Mouse (Mus musculus) gastrocnemius, postnatal 36 days (tissue): ENCODE results near the gene Tescl. TPM values are rescaled to one million over a fixed set of nuclear protein-coding genes. Genes with fewer than 3 reads are reported as not detected.

Experiments
- microRNA-seq, 2 experiments: library from miRNA; unstranded; fragments of <30 nt; microRNA quantifications; one replicate each; pipeline ENCODE4 v1.2.0; 2021
- total RNA-seq, 2 experiments: library from RNA; stranded (reverse); gene quantifications; 2 replicates each; pipeline ENCODE4 v1.2.3; 2021

Tescl gene
- total RNA-seq, 2 experiments from 2014 or later, result not detected

Small RNA genes lying within 50 kb of the gene (microRNA-seq; reads per million reads assigned to microRNA genes)
- 0 reads per million in 2 experiments for gene Gm27592

Other genes starting within 250 kb of the Tescl start
- 1 to 10 TPM; 4.8 to 4.9 TPM for gene Zfp112, start 221.6 kb downstream of the Tescl start, total RNA-seq
- 1 to 10 TPM; 3.5 to 5.0 TPM for gene Zfp235, start 199.8 kb downstream of the Tescl start, total RNA-seq
- under 1 TPM; 0.33 to 0.35 TPM for gene Zfp114, start 158.9 kb downstream of the Tescl start, total RNA-seq
- gene Zfp111, start 122.5 kb downstream of the Tescl start, total RNA-seq, result 1 to 10 TPM; 2.1 to 2.7 TPM
- gene Zfp109, start 96.4 kb downstream of the Tescl start, total RNA-seq, result 1 to 10 TPM; 1.9 to 2.5 TPM
- 1 to 10 TPM; 1.2 to 1.9 TPM for gene Zfp108, start 79.1 kb downstream of the Tescl start, total RNA-seq
- gene Zfp93, start 63.5 kb downstream of the Tescl start, total RNA-seq, result 1 to 10 TPM; 3.6 to 3.8 TPM
- gene Zfp61, start 32.7 kb downstream of the Tescl start, total RNA-seq, result 1 to 10 TPM; 2.5 to 2.7 TPM
- 1 to 10 TPM; 1.5 to 1.9 TPM for gene Zfp94, start 17.3 kb downstream of the Tescl start, total RNA-seq
- not detected for gene Lypd5, start 15.3 kb upstream of the Tescl start, total RNA-seq
- 1 to 10 TPM in 1 of 2 experiments, under 1 TPM in 1; 0.42 to 1.2 TPM for gene Kcnn4, start 36.3 kb upstream of the Tescl start, total RNA-seq
- gene Smg9, start 65.7 kb upstream of the Tescl start, total RNA-seq, result 10 to 100 TPM in 1 of 2 experiments, 1 to 10 TPM in 1; 9.8 to 11.5 TPM
- gene Irgc1, start 118.4 kb upstream of the Tescl start, total RNA-seq, result not detected
- under 1 TPM; 0.61 to 0.64 TPM for gene Plaur, start 128.5 kb upstream of the Tescl start, total RNA-seq
- 1 to 10 TPM; 2.7 to 4.6 TPM for gene Cadm4, start 148.1 kb upstream of the Tescl start, total RNA-seq
- 1 to 10 TPM; 4.3 to 5.9 TPM for gene Zfp428, start 173.1 kb upstream of the Tescl start, total RNA-seq
- not detected for gene AC161166.1, start 178.5 kb upstream of the Tescl start, total RNA-seq
- 10 to 100 TPM; 10.7 to 10.9 TPM for gene Irgq, start 196.8 kb upstream of the Tescl start, total RNA-seq
- not detected for gene Pinlyp, start 212.2 kb upstream of the Tescl start, total RNA-seq
- gene Xrcc1, start 212.4 kb upstream of the Tescl start, total RNA-seq, result 10 to 100 TPM; 17.1 to 21.4 TPM